Mouse (Mus musculus) myocyte (in vitro differentiated cells): ENCODE results near the gene 1700123K08Rik. TPM values are rescaled to one million over a fixed set of nuclear protein-coding genes. Genes with fewer than 3 reads are reported as not detected.
"Not testable (repeated sequence)": the region's sequence is repeated elsewhere in the genome, so short reads cannot be mapped to it uniquely, and the experiment has no call there.

Experiments
- H3K27me3 ChIP-seq: one replicate; pipeline ENCODE4 v1.6.1; 2011; ENCODE audit not compliant: control insufficient read depth, insufficient read depth, insufficient read length
- H3K36me3 ChIP-seq: one replicate; pipeline ENCODE4 v1.6.1; 2011; ENCODE audit not compliant: control insufficient read depth, insufficient read depth
- H3K4me2 ChIP-seq: one replicate; pipeline ENCODE4 v1.6.1; 2011; ENCODE audit warnings: low read depth, control low read depth
- H3K4me3 ChIP-seq: one replicate; pipeline ENCODE4 v1.5.1; 2011; ENCODE audit warnings: mild to moderate bottlenecking, control low read depth, moderate library complexity
- H3K79me2 ChIP-seq: one replicate; pipeline ENCODE4 v1.6.1; 2011; ENCODE audit not compliant: control insufficient read depth, insufficient read depth
- H3ac ChIP-seq: one replicate; pipeline ENCODE4 v1.6.1; 2011; ENCODE audit not compliant: control insufficient read depth, insufficient read length
- CEBPB ChIP-seq: IDR thresholded peaks from 2 replicates; pipeline ENCODE4 v1.6.1; 2011; ENCODE audit warnings: mild to moderate bottlenecking, moderate library complexity; ENCODE audit not compliant: poor library complexity, insufficient read depth, severe bottlenecking
- E2F4 ChIP-seq: IDR thresholded peaks from one replicate; pipeline ENCODE4 v1.6.1; 2011; ENCODE audit warnings: mild to moderate bottlenecking, control low read depth, moderate library complexity; ENCODE audit not compliant: insufficient read depth
- MAX ChIP-seq: IDR thresholded peaks from one replicate; pipeline ENCODE4 v1.6.1; 2011; ENCODE audit warnings: low read depth, mild to moderate bottlenecking, control low read depth
- MYOD1 ChIP-seq, 3 experiments: IDR thresholded peaks; one replicate each; pipeline ENCODE4 v1.6.1; 2011; ENCODE audit warnings: control low read depth in 2 of 3, low read depth in 2 of 3, mild to moderate bottlenecking in 2 of 3, moderate library complexity in 1 of 3; ENCODE audit not compliant: insufficient read length in 2 of 3, control insufficient read depth in 1 of 3
- MYOG ChIP-seq, 3 experiments: IDR thresholded peaks; one replicate each; pipeline ENCODE4 v1.6.1; 2011; ENCODE audit warnings: control low read depth in 2 of 3, low read depth in 2 of 3, mild to moderate bottlenecking in 2 of 3; ENCODE audit not compliant: insufficient read length in 2 of 3, control insufficient read depth in 1 of 3, insufficient read depth in 1 of 3
- POLR2A ChIP-seq: IDR thresholded peaks from one replicate; pipeline ENCODE4 v1.6.1; 2011; ENCODE audit warnings: low read depth, mild to moderate bottlenecking, control low read depth, moderate library complexity; ENCODE audit not compliant: insufficient read length
- POLR2AphosphoS2 ChIP-seq: IDR thresholded peaks from one replicate; pipeline ENCODE4 v1.6.1; 2011; ENCODE audit warnings: low read depth, control low read depth; ENCODE audit not compliant: insufficient read length
- REST ChIP-seq: IDR thresholded peaks from one replicate; pipeline ENCODE4 v1.6.1; 2011; ENCODE audit warnings: mild to moderate bottlenecking, control low read depth, moderate library complexity; ENCODE audit not compliant: insufficient read depth, insufficient read length
- SRF ChIP-seq: IDR thresholded peaks from one replicate; pipeline ENCODE4 v1.6.1; 2011; ENCODE audit warnings: low read depth; ENCODE audit not compliant: control insufficient read depth, insufficient read length
- TCF12 ChIP-seq: IDR thresholded peaks from one replicate; pipeline ENCODE4 v1.6.1; 2011; ENCODE audit warnings: mild to moderate bottlenecking, control low read depth; ENCODE audit not compliant: poor library complexity, insufficient read depth, severe bottlenecking
- TCF3 ChIP-seq: IDR thresholded peaks from one replicate; pipeline ENCODE4 v1.6.1; 2011; ENCODE audit warnings: low read depth, control low read depth; ENCODE audit not compliant: insufficient read length
- USF1 ChIP-seq: IDR thresholded peaks from one replicate; pipeline ENCODE4 v1.6.1; 2011; ENCODE audit warnings: low read depth, mild to moderate bottlenecking, control low read depth, moderate library complexity
- polyA plus RNA-seq: library from polyadenylated mRNA; unstranded; fragments of >200 nt; fragmentation: generic; extraction: Trizol; gene quantifications from one replicate; pipeline ENCODE4 v1.2.1, GENCODE M21; 2012; ENCODE audit warnings: missing spikeins

1700123K08Rik gene
- not detected for polyA plus RNA-seq

DNA sequence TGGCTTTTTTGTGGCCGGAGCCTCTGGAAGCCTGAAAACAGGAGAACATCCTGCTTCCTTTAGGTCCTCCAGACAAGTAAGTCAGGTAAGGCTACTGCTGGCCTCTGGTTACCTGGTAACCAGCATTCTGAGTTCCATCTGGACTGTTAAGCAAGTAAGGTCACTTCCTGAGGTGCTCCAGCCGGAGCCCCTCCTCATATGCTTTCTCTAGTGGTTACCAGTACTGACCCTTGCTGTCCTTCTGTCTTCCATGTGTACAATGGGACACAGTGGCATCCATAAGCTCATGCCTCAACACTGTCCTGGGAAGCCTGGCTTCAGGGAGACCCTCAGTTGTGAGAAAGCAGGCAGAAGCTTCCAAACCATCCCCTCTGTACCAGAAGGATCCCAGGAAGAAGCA is at the start of gene 1700123K08Rik:
1700123K08Rik (minus strand) TSS at position 101 of the 400 bp plus-strand sequence.
- not testable (repeated sequence) for H3K4me3 ChIP-seq, H3K36me3 ChIP-seq, H3K79me2 ChIP-seq, H3ac ChIP-seq, H3K27me3 ChIP-seq, H3K4me2 ChIP-seq

DNA sequence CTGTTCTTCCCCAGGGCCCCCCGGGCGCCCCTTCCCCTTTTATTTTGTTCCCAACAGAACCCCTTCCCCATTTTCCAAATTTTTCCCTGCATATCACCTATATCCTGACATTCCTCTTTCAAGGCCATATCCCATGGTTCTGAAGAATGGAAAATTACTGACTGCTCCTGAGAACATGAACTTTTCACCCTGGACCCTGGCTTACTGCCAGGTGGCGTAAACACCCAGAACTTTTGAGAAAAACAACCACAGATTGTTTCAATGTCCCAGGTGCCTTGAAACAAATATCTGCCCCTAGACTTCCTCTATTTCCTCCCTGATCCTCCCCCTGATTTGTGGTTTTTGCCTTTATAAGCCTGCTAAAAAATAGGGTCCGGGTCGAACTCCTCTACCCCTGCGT is 22.9 kb upstream of the 1700123K08Rik start:
- TF ChIP-seq MAX: no peak
- no peak for TF ChIP-seq TCF12
- no peak for TF ChIP-seq MYOD1 (IDR thresholded peaks at IDR 0.05; ENCODE audit: control insufficient read depth in 1 of 3, insufficient read length in 2 of 3, low read depth in 2 of 3)
- no peak for TF ChIP-seq SRF
- TF ChIP-seq REST: no peak
- TF ChIP-seq POLR2AphosphoS2: no peak
- TF ChIP-seq USF1: no peak
- no peak for TF ChIP-seq E2F4
- TF ChIP-seq TCF3: no peak
- TF ChIP-seq POLR2A: no peak
- TF ChIP-seq CEBPB: no peak
- no peak for TF ChIP-seq MYOG (IDR thresholded peaks at IDR 0.05; ENCODE audit: control insufficient read depth in 1 of 3, insufficient read depth in 1 of 3, insufficient read length in 2 of 3, low read depth in 2 of 3)
- Histone ChIP-seq H3K79me2 (no peaks in the 10 kb centered on the region), H3K27me3 (no peaks in the 10 kb centered on the region), H3K4me2 (no peak overlapping the region), H3ac (no peak overlapping the region), H3K4me3 (no peak overlapping the region), H3K36me3 (no peaks in the 10 kb centered on the region)

DNA sequence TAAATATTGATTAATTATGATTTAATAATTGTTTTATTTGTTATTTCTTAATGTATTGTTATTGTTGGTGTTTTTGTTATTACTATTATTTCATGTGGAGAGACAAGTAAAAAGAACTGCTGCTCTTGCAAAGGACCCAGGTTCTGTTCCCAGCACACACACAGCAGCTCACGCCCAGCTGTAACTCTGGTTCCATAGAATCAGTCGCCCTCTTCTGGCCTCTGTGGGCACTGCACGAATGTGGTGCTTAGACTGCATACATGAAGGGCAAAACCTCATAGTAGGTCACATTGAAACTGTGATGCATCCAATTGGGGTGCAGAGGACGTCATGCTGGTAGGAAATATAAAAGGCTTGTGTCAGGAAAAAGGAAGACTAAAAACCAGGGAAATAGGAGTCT is 7.1 kb upstream of the 1700123K08Rik start:
- no peaks in the 10 kb centered on the region for H3K36me3 ChIP-seq
- H3K79me2 ChIP-seq: no peaks in the 10 kb centered on the region
- H3K27me3 ChIP-seq: no peaks in the 10 kb centered on the region
- no peak overlapping the region for H3K4me2 ChIP-seq
- H3K4me3 ChIP-seq: no peak overlapping the region
- TF ChIP-seq TCF12: no peak
- TF ChIP-seq SRF: no peak
- TF ChIP-seq USF1: no peak
- no peak for TF ChIP-seq TCF3
- TF ChIP-seq REST: no peak
- TF ChIP-seq E2F4: no peak
- TF ChIP-seq MYOD1 (IDR thresholded peaks at IDR 0.05; ENCODE audit: control insufficient read depth in 1 of 3, insufficient read length in 2 of 3, low read depth in 2 of 3): no peak
- TF ChIP-seq CEBPB: no peak
- TF ChIP-seq POLR2AphosphoS2: no peak
- TF ChIP-seq MAX: no peak
- TF ChIP-seq MYOG (IDR thresholded peaks at IDR 0.05; ENCODE audit: control insufficient read depth in 1 of 3, insufficient read depth in 1 of 3, insufficient read length in 2 of 3, low read depth in 2 of 3): no peak
- TF ChIP-seq POLR2A: no peak
- no peak overlapping the region for H3ac ChIP-seq

DNA sequence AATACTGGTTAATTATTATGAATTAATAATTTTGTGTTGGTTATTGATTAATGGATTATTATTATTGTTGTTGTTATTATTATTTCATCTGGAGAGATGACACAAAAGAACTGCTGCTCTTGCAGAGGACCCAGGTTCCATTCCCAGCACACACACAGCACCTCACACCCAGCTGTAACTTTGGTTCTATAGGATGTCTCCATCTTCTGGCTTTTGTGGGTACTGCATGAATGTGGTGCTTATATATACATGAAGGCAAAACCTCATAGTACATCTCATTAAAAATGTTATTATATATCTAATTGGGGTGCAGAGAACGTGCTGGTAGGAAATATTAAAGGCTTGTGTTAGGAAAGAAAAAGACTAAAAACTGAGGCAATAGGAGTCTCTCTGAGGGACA is 11.8 kb downstream of the 1700123K08Rik start:
- Histone ChIP-seq H3ac (no peak overlapping the region), H3K79me2 (no peaks in the 10 kb centered on the region), H3K27me3 (no peaks in the 10 kb centered on the region), H3K4me2 (no peak overlapping the region), H3K36me3 (no peaks in the 10 kb centered on the region), H3K4me3 (no peak overlapping the region)
- no peak for TF ChIP-seq TCF3
- no peak for TF ChIP-seq REST
- TF ChIP-seq POLR2AphosphoS2: no peak
- TF ChIP-seq E2F4: no peak
- TF ChIP-seq MYOG (IDR thresholded peaks at IDR 0.05; ENCODE audit: control insufficient read depth in 1 of 3, insufficient read depth in 1 of 3, insufficient read length in 2 of 3, low read depth in 2 of 3): no peak
- TF ChIP-seq USF1: no peak
- no peak for TF ChIP-seq POLR2A
- no peak for TF ChIP-seq TCF12
- TF ChIP-seq MYOD1 (IDR thresholded peaks at IDR 0.05; ENCODE audit: control insufficient read depth in 1 of 3, insufficient read length in 2 of 3, low read depth in 2 of 3): no peak
- TF ChIP-seq CEBPB: no peak
- TF ChIP-seq MAX: no peak
- no peak for TF ChIP-seq SRF

DNA sequence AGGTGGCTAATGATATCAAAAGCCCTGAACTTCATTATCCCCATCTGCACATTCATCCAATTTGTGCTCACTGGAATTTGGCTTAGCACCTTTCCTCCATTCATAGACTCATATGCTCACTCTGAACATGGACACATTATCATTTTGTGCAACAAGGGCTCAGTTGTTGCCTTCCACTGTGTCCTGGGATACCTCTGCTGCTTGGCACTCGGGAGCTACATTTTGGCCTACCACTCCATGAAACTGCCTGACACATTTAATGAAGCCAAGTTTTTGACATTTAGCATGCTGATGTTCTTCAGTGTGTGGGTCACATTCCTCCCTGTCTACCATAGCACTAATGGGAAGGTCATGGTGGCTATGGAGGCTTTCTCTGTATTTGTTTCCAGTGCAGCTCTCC is 32.0 kb downstream of the 1700123K08Rik start:
- no peak overlapping the region for H3K4me3 ChIP-seq
- no peaks in the 10 kb centered on the region for H3K27me3 ChIP-seq
- no peaks in the 10 kb centered on the region for H3K36me3 ChIP-seq
- no peaks in the 10 kb centered on the region for H3K79me2 ChIP-seq
- no peak overlapping the region for H3K4me2 ChIP-seq
- no peak overlapping the region for H3ac ChIP-seq
- TF ChIP-seq USF1: no peak
- TF ChIP-seq TCF3: no peak
- TF ChIP-seq MAX: no peak
- no peak for TF ChIP-seq TCF12
- no peak for TF ChIP-seq MYOD1 (IDR thresholded peaks at IDR 0.05; ENCODE audit: control insufficient read depth in 1 of 3, insufficient read length in 2 of 3, low read depth in 2 of 3)
- no peak for TF ChIP-seq CEBPB
- no peak for TF ChIP-seq SRF
- TF ChIP-seq POLR2A: no peak

Other genes with a start within 250 kb of the 1700123K08Rik start
- 0.04 TPM for gene Pvrig, start 222.8 kb downstream of the 1700123K08Rik start, polyA plus RNA-seq
- 2.1 TPM for gene Zfp157, start 123.2 kb downstream of the 1700123K08Rik start, polyA plus RNA-seq
- 5.7 TPM for gene Zfp68, start 55.0 kb upstream of the 1700123K08Rik start, polyA plus RNA-seq
- gene A430033K04Rik, start 58.1 kb upstream of the 1700123K08Rik start, polyA plus RNA-seq: 1.3 TPM
- 37.5 TPM for gene Fam20c, start 189.8 kb upstream of the 1700123K08Rik start, polyA plus RNA-seq